Mouse (Mus musculus): Measurements from ENCODE around the gene Disp1. TPM values are rescaled to one million over a fixed set of nuclear protein-coding genes. Genes with fewer than 3 reads are reported as not detected.

Gene Disp1
- polyA plus RNA-seq, 1 experiment from 2014 or later: 10.3 TPM

GRCm38 (mm10) chr1:183232985-183233678 lies 11.8 kb upstream of the Disp1 start:
- WGBS: 87% methylated on average over 7 of the region's 7 CpGs
- no peaks in the 10 kb centered on the region for H3K9me3 ChIP-seq

GRCm38 (mm10) chr1:183227469-183227868 lies 6.1 kb upstream of the Disp1 start:
- 91% methylated on average over 7 of the region's 7 CpGs for WGBS
- H3K36me3 ChIP-seq (replicated peaks): no peaks in the 10 kb centered on the region
- no peaks in the 10 kb centered on the region for H3K27me3 ChIP-seq (ENCODE audit: poor library complexity, severe bottlenecking)
- peaks cover 11% of the 10 kb centered on the region for H3K4me1 ChIP-seq
- H3K9me3 ChIP-seq: no peaks in the 10 kb centered on the region
- H3K4me3 ChIP-seq: no peak overlapping the region
- DNase-seq (ENCODE audit: extremely low spot score, low spot score): no peak
- H3K27ac ChIP-seq: no peak overlapping the region

More at GRCm38 (mm10) chr1:183232985-183233678, 11.8 kb upstream of the Disp1 start:
- no peak overlapping the region for H3K27ac ChIP-seq
- peaks cover 11% of the 10 kb centered on the region for H3K4me1 ChIP-seq
- DNase-seq (ENCODE audit: extremely low spot score, low spot score): no peak
- H3K27me3 ChIP-seq (ENCODE audit: poor library complexity, severe bottlenecking): no peaks in the 10 kb centered on the region
- H3K4me3 ChIP-seq: no peak overlapping the region
- H3K36me3 ChIP-seq (replicated peaks): no peaks in the 10 kb centered on the region

GRCm38 (mm10) chr1:183219021-183219420 lies 2.3 kb downstream of the Disp1 start:
- no peaks in the 10 kb centered on the region for H3K9me3 ChIP-seq
- H3K4me3 ChIP-seq: no peak overlapping the region
- H3K27me3 ChIP-seq (ENCODE audit: poor library complexity, severe bottlenecking): no peaks in the 10 kb centered on the region
- peaks cover 19% of the 10 kb centered on the region for H3K4me1 ChIP-seq
- 94% methylated on average over 6 of the region's 6 CpGs for WGBS
- no peak for DNase-seq (ENCODE audit: extremely low spot score, low spot score)
- no peaks in the 10 kb centered on the region; the same call in 1 of the 2 replicates for H3K36me3 ChIP-seq (replicated peaks)
- no peak overlapping the region for H3K27ac ChIP-seq

- no peaks in the 10 kb centered on the region for H3K9me3 ChIP-seq
- 93% methylated on average over 4 of the region's 4 CpGs for WGBS
Observed at GRCm38 (mm10) chr1:183216691-183217090, 4.6 kb downstream of the Disp1 start.

GRCm38 (mm10) chr1:183215706-183216105 lies 5.6 kb downstream of the Disp1 start:
- Histone ChIP-seq H3K4me1 (peaks cover 13% of the 10 kb centered on the region), H3K36me3 (replicated peaks) (no peaks in the 10 kb centered on the region; the same call in 1 of the 2 replicates), H3K4me3 (no peak overlapping the region), H3K27ac (no peak overlapping the region), H3K9me3 (no peaks in the 10 kb centered on the region), H3K27me3 (ENCODE audit: poor library complexity, severe bottlenecking) (no peaks in the 10 kb centered on the region)
- no peak for DNase-seq (ENCODE audit: extremely low spot score, low spot score)
- 94% methylated on average over 6 of the region's 6 CpGs for WGBS

More at GRCm38 (mm10) chr1:183216691-183217090, 4.6 kb downstream of the Disp1 start:
- Histone ChIP-seq H3K4me1 (peaks cover 19% of the 10 kb centered on the region), H3K27ac (no peak overlapping the region), H3K27me3 (ENCODE audit: poor library complexity, severe bottlenecking) (no peaks in the 10 kb centered on the region), H3K4me3 (no peak overlapping the region), H3K36me3 (replicated peaks) (no peaks in the 10 kb centered on the region; the same call in 1 of the 2 replicates)
- no peak for DNase-seq (ENCODE audit: extremely low spot score, low spot score)

- 97% methylated on average over 6 of the region's 6 CpGs for WGBS
- Histone ChIP-seq H3K4me1 (0 out of 2 replicates have a peak, but pooled peaks cover 3% of the 10 kb centered on the region), H3K9me3 (no peaks in the 10 kb centered on the region), H3K4me3 (no peak overlapping the region), H3K27ac (no peak overlapping the region), H3K27me3 (ENCODE audit: poor library complexity, severe bottlenecking) (no peaks in the 10 kb centered on the region), H3K36me3 (replicated peaks) (no peaks in the 10 kb centered on the region; the same call in none of the 2 replicates)
- DNase-seq (ENCODE audit: extremely low spot score, low spot score): no peak
Observed at GRCm38 (mm10) chr1:183213850-183214249, 7.5 kb downstream of the Disp1 start.

- Histone ChIP-seq H3K4me1 (0 out of 2 replicates have a peak, but pooled peaks cover 3% of the 10 kb centered on the region), H3K36me3 (replicated peaks) (no peaks in the 10 kb centered on the region; the same call in none of the 2 replicates), H3K27me3 (ENCODE audit: poor library complexity, severe bottlenecking) (no peaks in the 10 kb centered on the region), H3K4me3 (no peak overlapping the region), H3K27ac (no peak overlapping the region), H3K9me3 (no peaks in the 10 kb centered on the region)
- DNase-seq (ENCODE audit: extremely low spot score, low spot score): no peak
- 85% methylated on average over 6 of the region's 6 CpGs for WGBS
Observed at GRCm38 (mm10) chr1:183212757-183213211, 8.5 kb downstream of the Disp1 start.

- DNase-seq (ENCODE audit: extremely low spot score, low spot score): no peak
- Histone ChIP-seq H3K36me3 (replicated peaks) (no peaks in the 10 kb centered on the region; the same call in none of the 2 replicates), H3K27me3 (ENCODE audit: poor library complexity, severe bottlenecking) (no peaks in the 10 kb centered on the region), H3K4me3 (no peak overlapping the region), H3K4me1 (0 out of 2 replicates have a peak, but pooled peaks cover 3% of the 10 kb centered on the region), H3K9me3 (no peaks in the 10 kb centered on the region), H3K27ac (no peak overlapping the region)
- 95% methylated on average over 8 of the region's 8 CpGs for WGBS
Observed at GRCm38 (mm10) chr1:183210115-183210514, 11.2 kb downstream of the Disp1 start.

GRCm38 (mm10) chr1:183207623-183208022 lies 13.7 kb downstream of the Disp1 start:
- Histone ChIP-seq H3K27me3 (ENCODE audit: poor library complexity, severe bottlenecking) (no peaks in the 10 kb centered on the region), H3K9me3 (no peaks in the 10 kb centered on the region), H3K4me1 (0 out of 2 replicates have a peak, but pooled peaks cover 3% of the 10 kb centered on the region), H3K4me3 (no peak overlapping the region), H3K27ac (no peak overlapping the region), H3K36me3 (replicated peaks) (no peaks in the 10 kb centered on the region; the same call in 1 of the 2 replicates)
- DNase-seq (ENCODE audit: extremely low spot score, low spot score): no peak
- WGBS: 92% methylated on average over 6 of the region's 6 CpGs

GRCm38 (mm10) chr1:183207141-183207540 lies 14.2 kb downstream of the Disp1 start:
- Histone ChIP-seq H3K9me3 (no peaks in the 10 kb centered on the region), H3K27me3 (ENCODE audit: poor library complexity, severe bottlenecking) (no peaks in the 10 kb centered on the region), H3K4me3 (no peak overlapping the region), H3K27ac (no peak overlapping the region), H3K36me3 (replicated peaks) (no peaks in the 10 kb centered on the region; the same call in 1 of the 2 replicates), H3K4me1 (0 out of 2 replicates have a peak, but pooled peaks cover 3% of the 10 kb centered on the region)
- 93% methylated on average over 3 of the region's 3 CpGs for WGBS
- no peak for DNase-seq (ENCODE audit: extremely low spot score, low spot score)

- no peak for DNase-seq (ENCODE audit: extremely low spot score, low spot score)
- Histone ChIP-seq H3K27ac (no peak overlapping the region), H3K27me3 (ENCODE audit: poor library complexity, severe bottlenecking) (no peaks in the 10 kb centered on the region), H3K36me3 (replicated peaks) (no peaks in the 10 kb centered on the region), H3K9me3 (no peaks in the 10 kb centered on the region), H3K4me3 (no peak overlapping the region), H3K4me1 (no peaks in the 10 kb centered on the region)
- WGBS: 93% methylated on average over 5 of the region's 5 CpGs
Observed at GRCm38 (mm10) chr1:183200926-183201325, 20.4 kb downstream of the Disp1 start.

GRCm38 (mm10) chr1:183194763-183195162 lies 26.6 kb downstream of the Disp1 start:
- Histone ChIP-seq H3K4me3 (no peak overlapping the region), H3K4me1 (peaks cover 35% of the 10 kb centered on the region), H3K27ac (no peak overlapping the region), H3K9me3 (no peaks in the 10 kb centered on the region), H3K27me3 (ENCODE audit: poor library complexity, severe bottlenecking) (no peaks in the 10 kb centered on the region), H3K36me3 (replicated peaks) (no peaks in the 10 kb centered on the region)
- no peak for DNase-seq (ENCODE audit: extremely low spot score, low spot score)
- 89% methylated on average over 18 of the region's 18 CpGs for WGBS

- no peak for DNase-seq (ENCODE audit: extremely low spot score, low spot score)
- Histone ChIP-seq H3K27me3 (ENCODE audit: poor library complexity, severe bottlenecking) (no peaks in the 10 kb centered on the region), H3K27ac (no peak overlapping the region), H3K4me3 (no peak overlapping the region), H3K4me1 (peaks cover 41% of the 10 kb centered on the region), H3K36me3 (replicated peaks) (no peaks in the 10 kb centered on the region), H3K9me3 (no peaks in the 10 kb centered on the region)
- WGBS: 64% methylated on average over 5 of the region's 5 CpGs
Observed at GRCm38 (mm10) chr1:183194151-183194550, 27.2 kb downstream of the Disp1 start.
